Mouse (Mus musculus): ENCODE measurements around the gene Slc29a3.

DNA sequence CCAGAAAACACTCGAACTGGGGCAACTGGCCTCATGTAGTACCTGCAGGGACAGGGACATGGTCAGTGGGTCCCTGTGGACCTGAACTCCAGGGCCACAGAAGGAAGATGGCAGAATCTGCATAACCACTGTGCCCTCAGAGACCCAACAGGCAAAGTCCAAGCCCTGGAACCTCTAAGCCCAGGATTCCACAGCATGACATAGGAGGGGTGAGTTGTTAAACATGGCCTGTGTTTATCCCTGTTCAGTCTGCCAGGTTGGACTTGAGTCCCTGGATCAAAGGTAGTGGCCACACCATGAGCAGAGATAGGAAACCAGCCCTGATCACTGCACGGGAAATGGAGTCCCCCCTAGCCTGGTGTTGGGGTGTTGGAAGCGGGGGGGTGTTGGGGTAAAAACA lies 36.1 kb downstream of the Slc29a3 start:
- TF ChIP-seq CTCF (IDR thresholded peaks at IDR 0.05; ENCODE audit: low read depth) (no peak), EP300 (IDR thresholded peaks at IDR 0.05; ENCODE audit: low read depth) (no peak)

Data from liver, postnatal 0 days (tissue).